Mouse (Mus musculus): ENCODE measurements at regions not wholly inside any gene's neighbourhood (a gene's known extent, or its start where the extent isn't known, plus 50 kb on each side); places are given as distances from the start of the nearest gene placed in this dataset.
"Not testable (repeated sequence)": the region's sequence is repeated elsewhere in the genome, so short reads cannot be mapped to it uniquely, and the experiment has no call there.

- no peak for DNase-seq
These were observed 264.9 kb upstream of the Pum3 start for GRCm38 (mm10) chr19:27694478-27694877.

- DNase-seq = no peak
These were observed 264.1 kb upstream of the Pum3 start for GRCm38 (mm10) chr19:27693706-27694105.

- no peak for DNase-seq
These were observed 263.3 kb upstream of the Pum3 start for GRCm38 (mm10) chr19:27692944-27693343.

- DNase-seq = no peak
These were observed 253.8 kb upstream of the Pum3 start for GRCm38 (mm10) chr19:27683426-27683825.

GRCm38 (mm10) chr19:27679427-27679826, 249.8 kb upstream of the Pum3 start:
- DNase-seq = no peak

GRCm38 (mm10) chr19:27672679-27673190, 243.1 kb upstream of the Pum3 start:
- DNase-seq = no peak

GRCm38 (mm10) chr19:27663296-27663695, 233.7 kb upstream of the Pum3 start:
- DNase-seq = no peak

- no peak for DNase-seq
These were observed 211.4 kb upstream of the Pum3 start for GRCm38 (mm10) chr19:27641001-27641400.

- DNase-seq = no peak
These were observed 203.5 kb upstream of the Pum3 start for GRCm38 (mm10) chr19:27633105-27633504.

GRCm38 (mm10) chr19:27627626-27628025, 198.0 kb upstream of the Pum3 start:
- no peak for DNase-seq

- DNase-seq = peak; percentile 3 to 34
These were observed 187.9 kb upstream of the Pum3 start for GRCm38 (mm10) chr19:27617522-27617921.

GRCm38 (mm10) chr19:27606933-27607332, 177.3 kb upstream of the Pum3 start:
- no peak for DNase-seq

- no peak for DNase-seq
These were observed 173.7 kb upstream of the Pum3 start for GRCm38 (mm10) chr19:27603296-27603695.

GRCm38 (mm10) chr19:27601551-27601950, 171.9 kb upstream of the Pum3 start:
- DNase-seq = no peak

- DNase-seq = not testable (repeated sequence)
These were observed 170.8 kb upstream of the Pum3 start for GRCm38 (mm10) chr19:27600386-27600785.

GRCm38 (mm10) chr19:27599639-27600308, 170.1 kb upstream of the Pum3 start:
- no peak for DNase-seq

GRCm38 (mm10) chr19:27598350-27598749, 168.7 kb upstream of the Pum3 start:
- no peak for DNase-seq

- DNase-seq = no peak
These were observed 155.9 kb upstream of the Pum3 start for GRCm38 (mm10) chr19:27585566-27585965.

GRCm38 (mm10) chr19:27582111-27582500, 152.5 kb upstream of the Pum3 start:
- DNase-seq = no peak

- no peak for DNase-seq
These were observed 151.9 kb upstream of the Pum3 start for GRCm38 (mm10) chr19:27581362-27582110.

GRCm38 (mm10) chr19:27576478-27576877, 146.9 kb upstream of the Pum3 start:
- no peak for DNase-seq

- no peak for DNase-seq
These were observed 137.3 kb upstream of the Pum3 start for GRCm38 (mm10) chr19:27566929-27567328.

- DNase-seq = no peak
These were observed 136.4 kb upstream of the Pum3 start for GRCm38 (mm10) chr19:27566060-27566459.

GRCm38 (mm10) chr19:27564086-27564485, 134.5 kb upstream of the Pum3 start:
- no peak for DNase-seq
